Mouse (Mus musculus): ENCODE measurements around the gene Kbtbd7.
A peak's percentile ranks its signal among the peaks of the same experiment; 100 is the strongest.
"Not testable (repeated sequence)": the region's sequence is repeated elsewhere in the genome, so short reads cannot be mapped to it uniquely, and the experiment has no call there.

Kbtbd7 gene

DNA sequence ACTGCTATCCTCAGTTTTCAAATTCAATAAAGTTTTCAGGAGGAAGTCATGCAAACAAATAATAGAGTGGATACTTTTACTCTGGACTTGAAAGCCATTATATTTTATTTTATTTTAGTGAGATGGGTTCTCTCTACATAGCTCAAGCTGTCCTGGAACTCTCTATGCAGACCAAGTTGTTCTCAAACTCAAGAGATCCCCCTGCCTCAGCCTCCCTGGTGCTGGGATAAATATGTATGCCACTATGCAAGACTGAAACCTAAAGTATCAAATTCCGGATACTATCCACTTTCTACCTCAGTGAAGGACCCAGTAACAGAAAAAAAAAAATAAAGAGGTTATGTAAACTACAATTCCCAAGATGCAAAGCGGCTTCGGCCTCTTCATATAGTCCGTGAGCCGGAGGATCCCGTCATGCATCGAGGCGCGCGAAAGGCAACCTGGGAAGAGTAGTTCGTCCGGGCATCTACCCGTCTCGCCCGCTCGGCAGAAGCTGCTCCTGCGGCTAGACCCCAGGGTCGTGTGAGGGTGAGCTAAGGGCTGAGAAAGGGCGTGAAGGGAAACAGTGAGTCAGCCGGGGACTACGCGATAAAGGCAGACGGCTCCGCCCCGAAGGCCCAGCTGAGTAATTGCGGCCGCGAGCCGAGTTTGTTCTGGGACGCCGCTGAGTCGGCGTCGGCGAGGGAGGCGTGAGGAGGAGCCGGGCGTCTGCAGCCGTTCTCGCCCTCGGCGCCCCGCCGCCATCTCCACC is at the start of gene Kbtbd7:
Kbtbd7 (plus strand) TSS at position 533 of the 751 bp plus-strand sequence.
- peak; percentile 92 for DNase-seq (ENCODE audit: extremely low spot score)

DNA sequence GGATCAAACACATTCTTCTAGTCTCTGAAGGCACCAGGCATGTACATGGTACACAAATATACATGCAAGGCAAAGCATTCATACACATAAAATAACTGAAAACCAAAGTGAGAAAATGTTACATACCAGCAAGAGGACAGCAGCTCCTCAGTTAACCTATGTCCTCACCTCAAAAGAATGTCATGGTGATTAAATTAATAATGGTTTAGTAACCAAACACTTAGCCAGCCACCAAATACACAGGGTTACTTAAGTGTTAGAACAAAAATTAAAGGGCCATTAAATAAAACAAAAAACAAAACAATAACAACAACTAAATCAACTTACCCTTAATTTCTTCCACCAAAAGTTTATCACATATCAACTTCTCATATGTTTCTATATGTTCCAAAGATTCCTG is 49.3 kb upstream of the Kbtbd7 start:
- DNase-seq (ENCODE audit: extremely low spot score): no peak

DNA sequence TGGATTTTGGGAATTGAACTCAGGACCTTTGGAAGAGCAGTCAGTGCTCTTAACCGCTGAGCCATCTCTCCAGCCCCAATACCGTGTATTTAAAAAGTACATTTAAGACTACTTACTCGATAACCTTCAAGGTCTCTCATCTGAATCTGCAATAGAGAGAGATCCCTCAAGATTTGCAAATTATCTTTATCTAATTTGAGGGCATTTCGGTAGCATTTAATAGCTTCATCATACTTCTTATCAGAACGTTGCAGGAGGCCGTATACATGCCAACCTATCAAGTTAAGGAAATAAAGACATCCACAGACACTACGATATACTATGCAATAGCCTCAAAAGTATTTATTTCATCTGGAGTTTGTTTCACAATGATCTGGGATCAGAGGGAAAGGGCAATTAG is 43.2 kb upstream of the Kbtbd7 start:
- DNase-seq (ENCODE audit: extremely low spot score): no peak

DNA sequence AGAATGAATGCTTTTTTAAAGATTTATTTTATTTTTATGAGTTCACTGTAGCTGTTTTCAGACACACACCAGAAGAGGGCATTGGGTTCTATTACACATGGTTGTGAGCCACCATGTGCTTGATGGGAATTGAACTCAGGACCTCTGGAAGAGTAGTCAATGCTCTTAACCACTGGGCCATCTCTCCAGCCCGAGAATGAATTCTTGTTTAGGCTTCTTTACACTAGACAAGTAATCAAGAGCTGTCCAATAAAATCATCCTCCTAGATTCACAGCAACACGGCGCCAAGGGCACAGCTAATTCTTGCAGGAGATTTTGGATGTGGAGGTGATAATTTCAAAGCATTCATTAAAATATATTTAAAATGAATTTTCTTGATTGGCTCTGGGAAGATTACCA is 38.0 kb upstream of the Kbtbd7 start:
- no peak for DNase-seq (ENCODE audit: extremely low spot score)

DNA sequence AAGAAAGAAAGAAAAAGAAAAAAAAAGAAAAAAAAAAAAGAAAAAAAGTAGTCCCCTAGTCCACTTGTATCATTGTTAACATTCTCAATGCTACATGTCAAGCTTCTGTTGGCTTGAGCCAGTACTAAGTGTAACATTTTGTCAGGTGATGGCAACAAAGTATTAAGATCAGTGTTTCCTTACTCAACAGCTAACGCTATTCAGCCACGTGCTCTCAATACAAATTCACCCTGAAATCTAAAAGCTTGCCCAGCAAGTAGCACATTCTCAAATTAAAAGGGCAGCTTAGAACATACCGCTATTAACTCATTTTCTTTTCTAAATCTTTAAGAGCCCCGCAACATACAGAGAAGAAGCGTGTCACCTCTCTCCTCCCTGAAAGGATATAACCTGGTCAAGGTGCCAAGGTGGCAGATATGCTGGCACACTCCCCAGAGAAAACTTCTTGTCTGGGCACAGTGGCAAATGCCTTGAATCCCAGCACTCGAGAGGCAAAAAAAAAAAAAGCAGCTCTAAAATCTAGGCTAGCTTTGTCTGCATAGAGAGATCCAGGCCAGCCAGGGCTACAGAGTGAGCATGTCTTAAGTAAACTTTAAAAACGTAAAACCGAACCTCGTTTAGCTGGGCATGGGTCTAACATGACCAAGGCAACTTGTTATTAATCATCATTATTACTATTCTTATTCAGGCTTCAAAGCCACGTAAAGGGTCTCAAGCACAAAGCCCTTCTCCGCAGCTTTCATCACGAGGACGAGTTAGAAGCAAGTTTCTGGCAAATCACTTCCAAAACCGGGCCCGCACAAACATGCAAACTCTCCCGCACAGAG is 36.7 kb upstream of the Kbtbd7 start:
- DNase-seq (ENCODE audit: extremely low spot score): peak; percentile 36

DNA sequence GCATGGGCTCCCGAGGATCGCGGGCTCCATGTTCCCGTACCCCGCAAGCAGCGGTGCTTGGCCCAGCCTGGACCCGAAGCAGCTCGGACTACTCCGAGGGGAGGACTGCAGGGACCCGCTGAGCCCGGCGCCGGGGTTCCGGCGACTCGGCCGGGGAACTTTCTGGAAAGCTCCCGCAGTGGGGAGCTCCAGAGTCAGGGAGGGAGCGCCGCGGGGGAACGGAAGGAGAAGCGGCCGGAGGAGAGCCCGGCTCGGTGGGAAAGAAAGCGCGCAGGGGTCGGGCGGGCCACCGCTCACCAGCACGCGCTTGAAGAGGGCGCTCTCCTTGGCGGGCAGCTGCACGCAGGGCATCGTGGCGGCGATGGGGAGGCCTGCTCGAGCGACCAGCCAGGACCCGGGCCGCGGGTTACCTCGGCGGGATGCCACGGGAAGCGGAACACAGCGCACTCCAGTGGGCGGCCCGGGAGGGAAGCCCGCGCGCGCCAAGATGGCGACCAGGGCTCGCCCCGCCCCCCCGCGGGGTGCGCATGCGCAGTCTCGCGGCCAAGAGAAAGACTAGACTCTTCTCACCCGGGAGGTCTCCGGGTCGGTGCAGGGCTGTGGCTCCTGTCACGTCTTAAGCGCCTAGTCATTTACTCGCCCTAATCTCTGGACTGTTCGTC is 35.9 kb upstream of the Kbtbd7 start, which contains the start of gene Naa16:
Naa16 (minus strand) TSS at position 514 of the 662 bp plus-strand sequence.
- peak; percentile 98 for DNase-seq (ENCODE audit: extremely low spot score)

DNA sequence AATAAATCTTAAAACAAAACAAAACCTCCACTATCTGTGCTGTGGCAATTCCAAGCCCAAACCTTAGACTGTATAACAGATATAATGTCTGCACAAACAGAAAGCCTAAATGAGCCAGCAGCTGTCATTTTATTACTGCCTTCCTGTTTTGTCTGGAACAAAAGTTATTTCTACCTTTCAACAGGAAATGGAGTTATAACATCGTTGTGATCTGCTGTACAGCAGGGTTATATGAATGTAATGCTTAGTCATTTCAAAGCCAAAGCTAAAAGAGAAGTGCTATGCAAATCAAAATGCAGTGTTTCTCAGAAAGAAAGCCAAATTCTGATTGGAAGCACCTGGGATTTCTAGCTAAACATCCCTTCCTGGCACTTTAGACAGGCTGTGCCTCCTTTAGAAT is 33.0 kb upstream of the Kbtbd7 start:
- no peak for DNase-seq (ENCODE audit: extremely low spot score)

DNA sequence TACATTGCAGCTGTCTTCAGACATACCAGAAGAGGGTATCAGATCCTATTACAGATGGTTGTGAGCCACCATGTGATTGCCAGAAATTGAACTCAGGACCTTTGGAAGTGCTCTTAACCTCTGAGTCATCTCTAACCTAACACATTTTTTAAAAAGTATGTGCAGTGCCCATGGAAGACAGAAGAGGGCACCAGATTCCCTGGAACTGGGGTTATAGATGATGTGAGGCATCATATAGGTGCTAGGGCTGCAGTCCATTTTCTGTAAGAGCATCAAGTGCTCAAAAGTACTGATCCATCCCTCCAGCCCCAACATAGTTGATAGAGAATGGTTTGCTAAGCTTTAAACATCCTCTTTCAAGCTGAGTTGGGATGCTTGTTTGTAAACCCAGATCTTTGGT is 31.7 kb upstream of the Kbtbd7 start:
- peak; percentile 56 for DNase-seq (ENCODE audit: extremely low spot score)

DNA sequence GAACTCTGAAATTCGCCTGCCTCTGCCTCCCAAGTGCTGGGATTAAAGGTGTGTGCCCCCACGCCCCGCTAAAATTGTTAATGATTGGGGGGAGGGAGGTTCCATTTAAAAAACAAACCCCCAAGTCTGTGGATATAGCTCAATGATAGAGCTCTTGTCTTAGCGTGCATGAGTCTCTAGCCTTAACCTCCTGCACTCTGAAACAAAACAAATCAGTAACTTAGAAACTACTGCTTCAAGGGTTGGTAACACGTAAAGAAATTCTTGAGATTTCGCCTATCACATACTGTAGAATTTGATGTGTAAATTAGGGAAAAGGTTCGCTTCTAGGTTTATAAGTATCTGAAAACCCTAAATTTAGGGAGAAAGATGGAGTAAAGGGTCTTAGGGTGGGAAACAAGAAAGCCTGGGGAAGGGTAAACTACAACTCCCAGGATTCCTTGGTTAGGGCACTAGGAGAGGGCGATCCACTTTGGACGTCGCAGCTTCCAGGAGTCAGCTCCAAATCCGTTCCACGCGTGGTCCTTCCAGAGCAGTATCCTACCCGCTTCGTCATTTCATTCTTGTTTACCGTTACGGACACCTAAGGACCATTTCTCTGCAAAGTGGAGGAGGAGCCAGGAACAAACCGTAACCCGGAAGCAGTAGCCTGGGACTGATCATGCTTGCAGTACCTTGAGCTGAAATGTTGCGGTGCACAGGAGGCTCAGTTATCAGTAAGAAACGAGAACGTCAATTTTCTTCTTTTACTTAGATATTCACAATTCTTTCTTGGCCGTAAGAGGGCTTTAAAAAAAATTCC is 28.8 kb upstream of the Kbtbd7 start, which contains the start of gene Mtrf1:
Mtrf1 (plus strand) TSS at position 452 of the 802 bp plus-strand sequence.
- peak; percentile 86 for DNase-seq (ENCODE audit: extremely low spot score)

DNA sequence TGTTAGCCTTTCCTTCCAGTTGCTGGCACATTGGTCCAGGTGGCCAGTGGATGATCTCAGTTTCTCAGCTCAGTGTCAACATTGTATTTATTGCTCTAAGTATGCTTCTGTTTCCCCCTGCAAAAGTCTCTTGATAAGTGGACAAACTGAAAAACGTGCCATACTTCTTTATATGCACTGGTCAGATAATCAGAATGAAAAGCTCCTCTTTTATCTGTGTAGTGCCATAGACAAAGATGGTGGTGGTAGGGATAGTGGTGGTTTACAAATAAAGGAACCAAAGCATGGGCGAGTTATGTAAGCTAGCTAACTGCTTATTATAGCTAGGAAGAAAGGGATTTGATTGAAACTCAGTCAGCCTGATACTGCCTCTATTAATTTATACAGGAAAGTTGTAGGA is 18.7 kb upstream of the Kbtbd7 start:
- no peak for DNase-seq (ENCODE audit: extremely low spot score)

DNA sequence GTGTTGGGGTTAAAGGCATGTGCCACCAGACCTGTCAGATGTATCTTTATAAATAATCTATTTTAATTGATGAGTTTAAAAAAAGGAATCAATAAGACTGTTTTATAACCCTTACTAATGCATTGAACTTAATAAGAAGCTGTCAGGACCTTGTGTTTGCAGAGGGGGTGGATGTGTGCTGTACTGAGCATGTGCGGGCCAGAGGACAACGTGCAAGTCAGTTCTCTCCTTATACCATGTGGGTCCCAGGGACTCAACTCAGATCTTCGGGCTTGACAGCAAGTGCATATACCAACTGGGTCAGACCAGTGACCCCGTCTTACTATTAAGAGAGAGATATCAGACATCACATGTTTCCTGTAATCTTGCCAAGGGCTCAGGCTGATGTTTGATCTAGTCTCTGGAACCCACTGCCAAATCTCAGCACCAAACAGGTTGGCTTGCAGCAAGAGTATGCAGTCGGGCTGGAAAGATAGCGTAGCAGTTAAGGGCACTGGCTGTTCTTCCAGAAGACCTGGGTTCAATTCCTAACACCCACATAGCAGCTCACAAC is 17.0 kb upstream of the Kbtbd7 start:
- DNase-seq (ENCODE audit: extremely low spot score): no peak

DNA sequence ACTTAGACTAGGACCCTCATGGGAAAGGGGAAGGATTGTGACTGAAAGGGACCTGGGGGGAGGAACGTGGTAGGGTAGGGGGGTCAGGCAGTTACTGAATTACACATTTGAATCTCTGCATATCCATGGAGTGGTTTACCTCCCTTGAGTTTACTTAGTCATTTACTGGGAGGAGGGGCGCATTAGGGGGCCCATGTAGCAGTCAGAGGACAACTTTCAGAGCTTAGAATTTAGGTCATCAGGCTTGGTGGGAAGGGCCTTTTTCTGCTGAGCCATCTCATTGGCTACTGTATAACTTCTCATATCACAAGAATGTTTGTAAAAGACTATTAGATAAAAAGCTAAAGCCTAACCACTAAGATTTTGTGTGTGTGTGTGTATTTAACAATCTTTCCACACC is 15.6 kb upstream of the Kbtbd7 start:
- DNase-seq (ENCODE audit: extremely low spot score): no peak

DNA sequence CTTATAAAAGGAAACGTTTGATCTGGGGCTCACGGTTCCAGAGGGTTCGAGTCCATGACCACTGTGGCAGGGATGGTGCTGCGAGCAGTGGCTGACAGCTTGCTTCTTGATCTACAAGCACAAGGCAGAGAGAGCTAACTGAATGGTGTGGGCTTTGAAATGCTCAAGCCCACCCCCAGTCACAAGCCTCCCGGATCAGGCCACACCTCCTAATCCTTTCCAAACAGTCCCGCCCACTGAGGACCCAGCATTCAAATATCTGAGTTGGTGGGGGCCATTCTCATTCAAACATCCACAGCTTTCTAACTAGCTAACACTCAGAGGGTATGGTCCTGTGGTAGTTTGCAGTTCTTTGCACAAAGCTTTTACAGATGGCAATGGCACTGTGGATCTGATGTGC is 13.2 kb upstream of the Kbtbd7 start:
- no peak for DNase-seq (ENCODE audit: extremely low spot score)

DNA sequence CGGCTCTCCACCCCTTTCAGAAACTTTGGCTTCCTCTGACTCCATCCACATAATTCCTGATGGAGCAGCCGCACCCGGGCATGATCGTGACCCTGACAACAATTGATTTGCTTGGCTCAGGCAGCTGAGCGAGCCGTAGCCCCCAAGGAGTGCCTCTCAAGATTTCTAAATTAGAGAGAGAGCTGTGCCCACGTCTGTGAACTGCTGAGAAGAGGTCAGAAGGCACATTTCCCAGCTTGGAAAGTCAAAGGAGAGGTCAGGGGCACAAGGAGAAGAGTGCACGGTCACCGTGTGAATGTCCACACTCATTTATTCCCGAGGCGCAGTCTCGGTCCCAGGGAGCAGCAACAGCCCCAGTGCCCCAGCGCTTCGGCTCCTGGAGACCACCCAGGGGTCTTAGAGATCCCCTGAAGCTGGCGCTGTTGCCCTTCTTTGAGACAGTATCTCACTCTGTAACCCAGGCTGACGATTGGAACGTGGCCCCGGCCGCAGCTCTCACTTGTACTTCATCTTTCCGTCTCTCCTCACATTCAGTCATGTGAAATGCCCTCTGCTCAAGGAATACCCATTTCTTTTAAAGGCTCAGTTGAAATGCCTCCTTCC is 6.1 kb upstream of the Kbtbd7 start:
- peak; percentile 11 for DNase-seq (ENCODE audit: extremely low spot score)

DNA sequence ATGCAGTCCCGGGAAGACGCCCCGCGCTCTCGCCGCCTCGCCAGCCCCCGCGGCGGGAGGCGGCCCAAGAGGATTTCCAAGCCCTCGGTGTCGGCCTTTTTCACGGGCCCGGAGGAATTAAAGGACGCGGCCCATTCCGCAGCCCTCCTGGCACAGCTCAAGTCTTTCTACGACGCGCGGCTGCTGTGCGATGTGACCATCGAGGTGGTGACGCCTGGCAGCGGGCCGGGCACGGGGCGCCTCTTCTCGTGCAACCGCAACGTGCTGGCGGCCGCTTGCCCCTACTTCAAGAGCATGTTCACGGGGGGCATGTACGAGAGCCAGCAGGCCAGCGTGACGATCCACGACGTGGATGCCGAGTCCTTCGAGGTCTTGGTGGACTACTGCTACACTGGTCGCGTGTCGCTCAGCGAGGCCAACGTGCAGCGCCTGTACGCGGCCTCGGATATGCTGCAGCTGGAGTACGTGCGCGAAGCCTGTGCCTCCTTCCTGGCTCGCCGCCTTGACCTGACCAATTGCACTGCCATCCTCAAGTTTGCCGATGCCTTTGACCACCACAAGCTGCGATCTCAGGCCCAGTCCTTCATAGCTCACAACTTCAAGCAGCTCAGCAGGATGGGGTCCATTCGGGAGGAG is 537 bp downstream of the Kbtbd7 start:
- DNase-seq (ENCODE audit: extremely low spot score): not testable (repeated sequence)

DNA sequence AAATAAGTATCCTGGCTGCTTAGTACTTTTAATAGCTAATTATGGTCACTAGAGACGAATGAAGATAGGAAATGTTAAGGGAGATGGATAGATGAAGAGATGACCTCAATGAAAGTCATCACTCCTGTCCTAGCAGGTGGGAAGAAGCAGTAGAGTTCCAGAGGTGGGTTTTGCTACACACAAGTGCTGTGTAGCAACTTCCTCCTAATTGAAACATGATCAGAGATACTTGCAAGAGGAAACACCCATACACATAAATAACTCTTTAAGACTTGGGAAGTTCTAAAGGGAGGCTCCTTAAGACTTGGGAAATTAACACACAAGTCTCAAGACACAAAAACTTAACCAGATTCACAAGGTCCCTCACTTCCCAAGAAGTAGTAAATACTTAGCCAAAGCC is 7.8 kb downstream of the Kbtbd7 start:
- no peak for DNase-seq (ENCODE audit: extremely low spot score)

DNA sequence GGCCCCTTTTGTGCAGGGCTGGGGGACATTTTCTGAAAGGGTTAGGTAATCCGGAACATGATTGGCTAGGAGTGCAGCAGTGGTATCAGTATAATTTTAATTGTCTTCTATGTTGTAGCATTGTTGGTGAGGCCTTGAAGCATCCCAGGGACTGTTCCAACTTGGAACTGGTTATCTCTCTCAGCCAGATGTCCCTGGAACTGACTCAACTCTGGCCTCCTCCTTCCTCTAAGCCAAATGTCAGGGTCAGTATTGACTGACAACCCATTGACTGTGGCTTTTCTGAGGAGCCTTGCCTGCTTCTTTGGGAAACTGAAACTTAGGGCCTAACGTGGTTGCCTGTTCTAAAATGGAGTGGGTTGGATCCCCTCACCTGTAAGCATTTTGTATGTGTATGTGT is 14.3 kb downstream of the Kbtbd7 start:
- DNase-seq (ENCODE audit: extremely low spot score): no peak

DNA sequence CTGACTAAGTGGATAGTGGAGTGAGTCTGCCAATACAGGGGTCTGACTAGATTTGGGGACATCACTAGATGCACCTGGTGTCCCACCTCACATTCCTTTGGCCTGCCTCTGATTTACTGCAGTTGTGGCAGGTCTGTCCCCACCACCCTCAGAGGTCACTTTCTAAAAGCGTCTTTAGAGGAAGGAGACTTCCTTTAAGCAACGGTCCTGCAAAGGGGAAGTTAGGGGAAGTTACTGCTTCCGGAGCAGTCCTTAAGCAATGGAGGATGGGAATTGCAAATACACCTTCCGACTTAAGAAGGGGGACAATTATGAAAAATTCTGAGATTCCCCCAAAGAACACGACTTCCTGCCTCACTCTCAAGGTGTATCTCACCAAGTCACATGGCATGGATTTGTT is 15.1 kb downstream of the Kbtbd7 start:
- no peak for DNase-seq (ENCODE audit: extremely low spot score)

DNA sequence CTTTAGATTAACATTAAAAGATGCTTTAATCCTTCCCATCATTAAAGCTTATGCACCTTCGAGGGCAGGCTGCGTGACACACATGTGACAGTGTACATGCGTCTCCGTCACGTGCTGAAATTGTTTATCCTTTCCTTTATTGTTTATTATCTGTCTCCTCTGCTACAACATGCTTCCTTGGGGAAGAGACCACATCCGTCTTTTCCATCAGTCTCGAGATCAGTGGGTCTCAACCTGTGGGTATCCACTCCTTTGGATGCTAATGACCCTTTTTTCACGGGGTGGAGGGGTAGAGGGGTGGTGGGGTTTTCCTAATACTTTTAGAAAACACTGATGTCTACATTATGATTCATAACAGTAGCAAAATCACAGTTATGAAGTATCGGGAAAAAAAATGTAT is 18.3 kb downstream of the Kbtbd7 start:
- no peak for DNase-seq (ENCODE audit: extremely low spot score)

DNA sequence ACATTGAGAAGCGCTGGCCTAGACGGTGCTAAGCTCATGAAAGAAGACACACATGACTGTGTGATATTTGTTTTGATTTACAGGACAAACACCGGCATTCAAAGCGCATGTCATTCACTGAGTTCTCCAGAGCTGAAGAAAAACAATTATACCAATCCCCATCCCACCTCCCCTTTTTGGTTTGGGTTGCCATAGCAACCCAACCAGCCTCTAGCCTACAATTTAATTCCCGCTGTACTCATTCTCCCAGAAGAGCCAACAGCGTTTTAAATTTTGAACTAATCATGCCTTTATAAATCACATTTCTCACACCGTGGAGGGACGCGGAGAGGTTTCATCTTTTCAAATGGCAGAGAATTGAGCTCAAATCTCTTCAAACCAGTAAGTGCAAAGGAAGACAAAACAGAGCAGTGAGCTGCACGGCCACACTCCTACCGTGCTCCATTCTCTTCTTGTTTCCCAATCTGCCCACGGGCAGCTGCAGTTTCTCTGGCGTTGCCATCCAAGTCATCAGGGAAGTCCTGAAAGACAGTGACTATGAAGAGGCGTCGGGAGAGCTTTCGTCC is 18.8 kb downstream of the Kbtbd7 start:
- DNase-seq (ENCODE audit: extremely low spot score): peak; percentile 15
